Mouse (Mus musculus) ES-Bruce4 (cell line): ENCODE measurements around the gene Ush2a. TPM values are rescaled to one million over a fixed set of nuclear protein-coding genes. Genes with fewer than 3 reads are reported as not detected.

Experiments used
- H3K27ac ChIP-seq: 2 replicates; pipeline ENCODE4 v1.5.1; 2012; ENCODE audit warnings: low read length, inconsistent platforms; ENCODE audit not compliant: insufficient read depth
- H3K27me3 ChIP-seq: 2 replicates; pipeline ENCODE4 v1.6.1; 2012; ENCODE audit warnings: mild to moderate bottlenecking, low read length, inconsistent platforms; ENCODE audit not compliant: control insufficient read depth, poor library complexity, insufficient read depth, severe bottlenecking
- H3K36me3 ChIP-seq: 2 replicates; pipeline ENCODE4 v1.6.1; 2012; ENCODE audit warnings: inconsistent platforms, mild to moderate bottlenecking, low read length, moderate library complexity; ENCODE audit not compliant: control insufficient read depth, poor library complexity, insufficient read depth, severe bottlenecking
- H3K4me1 ChIP-seq: one replicate; pipeline ENCODE4 v1.8.1; 2011; ENCODE audit warnings: low read length; ENCODE audit not compliant: control insufficient read depth, insufficient read depth
- H3K4me3 ChIP-seq: 2 replicates; pipeline ENCODE4 v1.5.1; 2011; ENCODE audit warnings: low read depth, mild to moderate bottlenecking, low read length
- H3K9ac ChIP-seq: 2 replicates; pipeline ENCODE4 v1.6.1; 2012; ENCODE audit warnings: low read depth, mild to moderate bottlenecking, inconsistent platforms; ENCODE audit not compliant: poor library complexity, severe bottlenecking
- H3K9me3 ChIP-seq: replicated peaks from 2 replicates; pipeline ENCODE4 v1.6.1; 2012; ENCODE audit warnings: mild to moderate bottlenecking, low read length, inconsistent platforms; ENCODE audit not compliant: control insufficient read depth, poor library complexity, insufficient read depth, severe bottlenecking
- CTCF ChIP-seq: IDR thresholded peaks from one replicate; pipeline ENCODE4 v1.8.1; 2011; ENCODE audit warnings: low read depth, low read length
- EP300 ChIP-seq: IDR thresholded peaks from 2 replicates; pipeline ENCODE4 v1.6.1; 2011; ENCODE audit warnings: low read depth, low read length; ENCODE audit not compliant: insufficient read depth
- POLR2A ChIP-seq: IDR thresholded peaks from one replicate; pipeline ENCODE4 v1.8.1; 2011; ENCODE audit warnings: low read length; ENCODE audit not compliant: insufficient read depth
- polyA plus RNA-seq: library from polyadenylated mRNA; stranded (reverse); fragments of >200 nt; gene quantifications from 2 replicates; pipeline ENCODE4 v1.2.4, GENCODE M21; 2011; ENCODE audit warnings: low read depth; ENCODE audit not compliant: missing spikeins, insufficient read depth, insufficient read length

Gene Ush2a
- polyA plus RNA-seq, 1 experiment: not detected

DNA sequence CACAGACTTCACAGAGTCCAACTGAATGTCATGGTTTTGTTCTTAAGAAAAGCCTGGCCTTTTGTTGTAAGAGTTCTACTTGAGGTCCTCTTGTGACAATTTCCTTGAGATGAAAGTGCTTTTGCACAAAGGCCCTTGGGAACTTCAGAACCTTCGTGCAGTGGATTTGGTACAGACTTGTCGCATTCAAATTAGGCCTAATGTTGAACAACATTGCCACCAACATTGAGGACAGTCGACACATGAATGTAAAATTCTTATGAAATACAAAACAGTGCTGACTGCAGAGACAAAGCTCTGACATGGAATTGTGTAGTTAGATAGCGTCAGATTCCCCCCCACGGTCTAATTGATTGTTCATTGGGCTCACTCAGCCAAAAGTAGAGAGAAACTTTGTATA, 243.1 kb downstream of the Ush2a start:
- Histone ChIP-seq H3K9me3 (no peaks in the 10 kb centered on the region), H3K27ac (no peak overlapping the region), H3K9ac (no peak overlapping the region), H3K4me1 (no peaks in the 10 kb centered on the region), H3K27me3 (no peaks in the 10 kb centered on the region), H3K36me3 (no peaks in the 10 kb centered on the region), H3K4me3 (no peak overlapping the region)
- TF ChIP-seq EP300: no peak
- TF ChIP-seq POLR2A: no peak
- TF ChIP-seq CTCF: no peak

- Histone ChIP-seq H3K4me1 (no peaks in the 10 kb centered on the region), H3K27ac (no peak overlapping the region), H3K9me3 (no peaks in the 10 kb centered on the region), H3K27me3 (no peaks in the 10 kb centered on the region), H3K4me3 (no peak overlapping the region), H3K36me3 (no peaks in the 10 kb centered on the region), H3K9ac (no peak overlapping the region)
- TF ChIP-seq POLR2A (no peak), EP300 (no peak), CTCF (no peak)
Measured at GRCm38 (mm10) chr1:188518792-188519191, 257.0 kb downstream of the Ush2a start.

- Histone ChIP-seq H3K36me3 (no peaks in the 10 kb centered on the region), H3K27me3 (no peaks in the 10 kb centered on the region), H3K9ac (no peak overlapping the region), H3K4me3 (no peak overlapping the region), H3K9me3 (no peaks in the 10 kb centered on the region), H3K4me1 (no peaks in the 10 kb centered on the region), H3K27ac (no peak overlapping the region)
- TF ChIP-seq POLR2A (no peak), CTCF (no peak), EP300 (no peak)
Measured at GRCm38 (mm10) chr1:188527451-188527850, 265.6 kb downstream of the Ush2a start.

DNA sequence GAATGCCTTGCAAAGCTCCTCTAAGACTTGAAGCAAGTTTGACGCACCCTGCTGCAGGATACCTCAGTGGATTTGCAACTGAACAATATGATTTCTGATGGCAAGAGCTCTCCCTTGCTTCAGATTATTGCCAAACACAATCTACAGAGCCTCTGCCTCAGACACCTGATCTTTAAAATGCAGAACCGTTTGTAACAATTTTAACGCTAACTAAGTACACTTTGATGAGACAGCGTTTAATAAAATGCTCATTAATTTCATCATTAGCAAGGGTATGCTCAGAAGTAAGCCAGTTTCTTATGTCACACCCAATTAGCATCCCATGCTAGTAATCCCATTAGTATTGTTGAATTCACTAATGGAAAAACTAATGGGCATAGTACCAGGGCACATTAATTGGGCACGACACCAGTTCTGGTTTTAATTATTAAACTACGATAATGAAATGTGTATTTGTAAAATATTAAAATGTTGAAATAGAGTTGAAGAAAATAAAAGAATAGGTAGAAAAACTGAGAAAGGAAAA, 267.8 kb downstream of the Ush2a start:
- no peak overlapping the region for H3K9ac ChIP-seq
- H3K4me1 ChIP-seq: no peaks in the 10 kb centered on the region
- H3K36me3 ChIP-seq: no peaks in the 10 kb centered on the region
- no peak overlapping the region for H3K4me3 ChIP-seq
- H3K27me3 ChIP-seq: no peaks in the 10 kb centered on the region
- no peak for TF ChIP-seq CTCF
- no peak for TF ChIP-seq EP300
- no peak for TF ChIP-seq POLR2A
- no peaks in the 10 kb centered on the region for H3K9me3 ChIP-seq
- H3K27ac ChIP-seq: no peak overlapping the region

GRCm38 (mm10) chr1:188537021-188537420, 275.2 kb downstream of the Ush2a start:
- Histone ChIP-seq H3K9me3 (no peaks in the 10 kb centered on the region), H3K9ac (no peak overlapping the region), H3K4me3 (no peak overlapping the region), H3K27me3 (no peaks in the 10 kb centered on the region), H3K36me3 (no peaks in the 10 kb centered on the region), H3K4me1 (no peaks in the 10 kb centered on the region), H3K27ac (no peak overlapping the region)
- no peak for TF ChIP-seq CTCF
- TF ChIP-seq POLR2A: no peak
- TF ChIP-seq EP300: no peak

DNA sequence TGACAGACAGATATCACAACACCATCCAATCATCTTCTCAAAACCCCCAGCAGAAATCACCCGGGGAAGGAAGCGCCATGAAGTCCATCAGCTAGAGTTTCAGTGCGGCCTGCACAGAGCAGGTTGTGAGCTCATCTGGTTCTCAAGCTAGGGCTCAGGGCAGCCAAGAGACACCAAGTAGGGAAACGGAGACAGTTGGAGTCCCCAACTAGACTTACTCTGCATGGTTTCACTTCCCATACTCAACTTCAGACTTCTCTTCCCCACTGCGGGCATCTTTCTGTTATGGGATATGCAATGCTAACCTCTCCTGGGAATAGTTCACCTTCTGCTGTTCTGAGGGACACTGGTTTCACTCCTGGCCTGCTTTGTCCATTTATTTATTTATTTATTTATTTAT, 277.8 kb downstream of the Ush2a start:
- Histone ChIP-seq H3K4me3 (no peak overlapping the region), H3K9me3 (no peaks in the 10 kb centered on the region), H3K27ac (no peak overlapping the region), H3K9ac (no peak overlapping the region), H3K36me3 (no peaks in the 10 kb centered on the region), H3K4me1 (no peaks in the 10 kb centered on the region), H3K27me3 (no peaks in the 10 kb centered on the region)
- TF ChIP-seq CTCF (no peak), EP300 (no peak), POLR2A (no peak)

GRCm38 (mm10) chr1:188541492-188541891, 279.7 kb downstream of the Ush2a start:
- Histone ChIP-seq H3K4me1 (no peaks in the 10 kb centered on the region), H3K27ac (no peak overlapping the region), H3K9ac (no peak overlapping the region), H3K27me3 (no peaks in the 10 kb centered on the region), H3K36me3 (no peaks in the 10 kb centered on the region), H3K9me3 (no peaks in the 10 kb centered on the region), H3K4me3 (no peak overlapping the region)
- TF ChIP-seq EP300 (no peak), CTCF (no peak)
